Mouse (Mus musculus) heart, postnatal 0 days (tissue): ENCODE results near the gene Bcor. TPM values are rescaled to one million over a fixed set of nuclear protein-coding genes. Genes with fewer than 3 reads are reported as not detected.

ENCODE experiments used
- ATAC-seq: fragments of 200-750 bp; cut with Nextera tagmentation; 2 replicates; pipeline ENCODE4 v1.8.0; 2017; ENCODE audit warnings: low read depth, moderate number of reproducible peaks, moderate library complexity; ENCODE audit not compliant: insufficient read depth
- DNase-seq: peaks from one replicate; pipeline ENCODE4 v3.0.0-alpha.2; 2016; ENCODE audit warnings: low spot score
- H3K27ac ChIP-seq: fragments of 300-500 bp; sonication (generic); 2 replicates; pipeline ENCODE4 v1.5.1; 2014; ENCODE audit warnings: low read depth, mild to moderate bottlenecking
- H3K27me3 ChIP-seq: fragments of 300-500 bp; sonication (generic); 2 replicates; pipeline ENCODE4 v1.6.1; 2014; ENCODE audit warnings: low read length, mixed read lengths; ENCODE audit not compliant: control insufficient read depth, insufficient read depth
- H3K36me3 ChIP-seq: fragments of 300-500 bp; sonication (generic); replicated peaks from 2 replicates; pipeline ENCODE4 v1.6.1; 2014; ENCODE audit warnings: low read length, mixed read lengths; ENCODE audit not compliant: control insufficient read depth, insufficient read depth
- H3K4me1 ChIP-seq: fragments of 300-500 bp; sonication (generic); 2 replicates; pipeline ENCODE4 v1.6.1; 2014; ENCODE audit warnings: antibody characterized with exemption; ENCODE audit not compliant: control insufficient read depth, insufficient read depth
- H3K4me2 ChIP-seq: fragments of 300-500 bp; sonication (generic); 2 replicates; pipeline ENCODE4 v1.6.1; 2014; ENCODE audit warnings: low read depth, mild to moderate bottlenecking, low read length, moderate library complexity
- H3K4me3 ChIP-seq: fragments of 300-500 bp; sonication (generic); 2 replicates; pipeline ENCODE4 v1.5.1; 2014; ENCODE audit warnings: low read depth, low read length
- H3K9ac ChIP-seq: fragments of 300-500 bp; sonication (generic); replicated peaks from 2 replicates; pipeline ENCODE4 v1.6.1; 2014; ENCODE audit warnings: low read depth, low read length, mixed read lengths
- H3K9me3 ChIP-seq: fragments of 300-500 bp; sonication (generic); replicated peaks from 2 replicates; pipeline ENCODE4 v1.6.1; 2016; ENCODE audit warnings: low read length; ENCODE audit not compliant: control insufficient read depth
- CTCF ChIP-seq: IDR thresholded peaks from 2 replicates; pipeline ENCODE4 v1.5.1; 2016; ENCODE audit warnings: antibody characterized with exemption, control low read depth, low read depth
- EP300 ChIP-seq: IDR thresholded peaks from 2 replicates; pipeline ENCODE4 v1.6.1; 2016; ENCODE audit warnings: antibody characterized with exemption, low read depth
- WGBS: fragments of 180-500 bp; shearing (Covaris S2); extraction: QIAGEN DNeasy Blood & Tissue Kit; methylation state at CpG from one replicate; pipeline ENCODE4 v1.1.7; 2014; 5-methylcytosine and 5-hydroxymethylcytosine counted together
- polyA plus RNA-seq: library from polyadenylated mRNA; unstranded; fragments of >200 nt; fragmentation: Nextera tagmentation; extraction: Ambion mirVana; gene quantifications from 2 replicates; pipeline ENCODE4 v1.2.1, GENCODE M21; 2015
- total RNA-seq: library from RNA; depleted of rRNA; stranded (reverse); fragments of >200 nt; gene quantifications from 2 replicates; pipeline ENCODE4 v1.2.3, GENCODE M21; 2014; ENCODE audit warnings: low replicate concordance

The Bcor gene
- total and polyA plus RNA-seq, 2 experiments from 2014 or later, result 8.9 to 25.7 TPM

- 2% methylated on average over 36 of the region's 97 CpGs for WGBS
- peak; percentile 45 for DNase-seq
- H3K4me1 ChIP-seq, result 0 out of 2 replicates have a peak, but pooled peaks cover 4% of the 10 kb centered on the region
These were observed 79.9 kb downstream of the Bcor start for GRCm38 (mm10) chrX:12080095-12080903.

GRCm38 (mm10) chrX:12079309-12080094, 80.7 kb downstream of the Bcor start:
- Histone ChIP-seq H3K4me1 (0 out of 2 replicates have a peak, but pooled peaks cover 4% of the 10 kb centered on the region), H3K36me3 (no peaks in the 10 kb centered on the region), H3K4me2 (peak overlapping the region; percentile 90), H3K4me3 (peak overlapping the region; percentile 78), H3K27me3 (peaks cover 43% of the 10 kb centered on the region; the same call in 1 of the 2 replicates), H3K9me3 (no peaks in the 10 kb centered on the region), H3K27ac (peak overlapping the region; percentile 86), H3K9ac (peak overlapping the region; percentile 82)
- under 1% methylated on average over 55 of the region's 79 CpGs for WGBS
- no peak for DNase-seq
- peak; percentile 13 for ATAC-seq
- TF ChIP-seq CTCF (no peak), EP300 (no peak)

More at GRCm38 (mm10) chrX:12080095-12080903, 79.9 kb downstream of the Bcor start:
- peak; percentile 53 for ATAC-seq
- Histone ChIP-seq H3K4me2 (peak overlapping the region; percentile 90), H3K27ac (peak overlapping the region; percentile 86), H3K9ac (peak overlapping the region; percentile 82), H3K9me3 (no peaks in the 10 kb centered on the region), H3K4me3 (peak overlapping the region; percentile 78), H3K27me3 (peaks cover 48% of the 10 kb centered on the region; the same call in 1 of the 2 replicates), H3K36me3 (no peaks in the 10 kb centered on the region)
- TF ChIP-seq CTCF (no peak), EP300 (no peak)

GRCm38 (mm10) chrX:12079059-12079308, 81.2 kb downstream of the Bcor start:
- Histone ChIP-seq H3K9me3 (no peaks in the 10 kb centered on the region), H3K27me3 (peaks cover 41% of the 10 kb centered on the region; the same call in 1 of the 2 replicates), H3K4me1 (0 out of 2 replicates have a peak, but pooled peaks cover 4% of the 10 kb centered on the region), H3K27ac (peak overlapping the region; percentile 86), H3K4me2 (peak overlapping the region; percentile 90), H3K36me3 (no peaks in the 10 kb centered on the region), H3K9ac (peak overlapping the region; percentile 82), H3K4me3 (peak overlapping the region; percentile 78)
- TF ChIP-seq EP300, result no peak
- no peak for TF ChIP-seq CTCF
- WGBS, result 7% methylated on average over 18 of the region's 27 CpGs
- peak; percentile 14; the same call in 1 of the 2 replicates for ATAC-seq
- DNase-seq, result no peak

GRCm38 (mm10) chrX:12078195-12079058, 81.7 kb downstream of the Bcor start:
- TF ChIP-seq CTCF (no peak), EP300 (no peak)
- DNase-seq, result peak; percentile 16
- Histone ChIP-seq H3K9me3 (no peaks in the 10 kb centered on the region), H3K9ac (peak overlapping the region; percentile 82), H3K36me3 (no peaks in the 10 kb centered on the region), H3K4me2 (peak overlapping the region; percentile 90), H3K4me3 (peak overlapping the region; percentile 78), H3K27me3 (peaks cover 41% of the 10 kb centered on the region; the same call in 1 of the 2 replicates), H3K27ac (peak overlapping the region; percentile 86), H3K4me1 (0 out of 2 replicates have a peak, but pooled peaks cover 4% of the 10 kb centered on the region)
- 2% methylated on average over 72 of the region's 73 CpGs for WGBS
- ATAC-seq, result no peak

GRCm38 (mm10) chrX:12077601-12077980, 82.6 kb downstream of the Bcor start:
- peak overlapping the region; percentile 82 for H3K9ac ChIP-seq
- peaks cover 10% of the 10 kb centered on the region for H3K4me1 ChIP-seq
- no peaks in the 10 kb centered on the region for H3K9me3 ChIP-seq
- peak overlapping the region; percentile 61; the same call in 1 of the 2 replicates for H3K27ac ChIP-seq
- H3K36me3 ChIP-seq, result no peaks in the 10 kb centered on the region
- TF ChIP-seq EP300 (no peak), CTCF (no peak)
- peaks cover 36% of the 10 kb centered on the region; the same call in 1 of the 2 replicates for H3K27me3 ChIP-seq
- DNase-seq, result no peak
- H3K4me3 ChIP-seq, result peak overlapping the region; percentile 78
- 5% methylated on average over 22 of the region's 22 CpGs for WGBS
- ATAC-seq, result no peak
- peak overlapping the region; percentile 90 for H3K4me2 ChIP-seq
